Mouse (Mus musculus) CH12.LX (cell line): ENCODE measurements around the gene Trim59. TPM values are rescaled to one million over a fixed set of nuclear protein-coding genes. Genes with fewer than 3 reads are reported as not detected.

ENCODE experiments used
- DNase-seq: peaks from one replicate; pipeline ENCODE4 v3.0.0-alpha.2; 2013; ENCODE audit errors: extremely low read depth
- H3K27ac ChIP-seq: 2 replicates; pipeline ENCODE4 v1.5.1; 2012; ENCODE audit warnings: low read depth, mild to moderate bottlenecking, control low read depth, moderate library complexity; ENCODE audit not compliant: insufficient read depth
- H3K27me3 ChIP-seq: replicated peaks from 2 replicates; pipeline ENCODE3; 2012; ENCODE audit warnings: inconsistent platforms
- H3K36me3 ChIP-seq, 2 experiments: replicated peaks in 1 of 2; 2 replicates each; pipeline versions ENCODE3 to v1.6.1; 2012; ENCODE audit warnings: inconsistent platforms in 1 of 2, low read length in 1 of 2, mild to moderate bottlenecking in 1 of 2, mixed read lengths in 1 of 2, moderate library complexity in 1 of 2; ENCODE audit not compliant: control insufficient read depth in 1 of 2, insufficient read depth in 1 of 2
- H3K4me1 ChIP-seq, 2 experiments: 2 replicates each; pipeline ENCODE4 v1.6.1; 2012; ENCODE audit warnings: inconsistent platforms in 1 of 2, moderate library complexity in 1 of 2; ENCODE audit not compliant: insufficient read depth in 2 of 2, control insufficient read depth in 1 of 2
- H3K4me2 ChIP-seq: 2 replicates; pipeline ENCODE4 v1.6.1; 2012; ENCODE audit warnings: low read depth, mild to moderate bottlenecking, control low read depth; ENCODE audit not compliant: poor library complexity, insufficient read depth, severe bottlenecking
- H3K4me3 ChIP-seq, 3 experiments: fragments of 150-350 bp in 1 of 3; sonication (generic) in 1 of 3; replicated peaks in 1 of 3; 2 replicates each; pipeline versions ENCODE3 to v1.5.1; 2011 to 2012; ENCODE audit warnings: low read depth in 2 of 3, low read length in 2 of 3, mild to moderate bottlenecking in 2 of 3, moderate library complexity in 2 of 3, control low read depth in 1 of 3, improper control_type of control experiment in 1 of 3, inconsistent platforms in 1 of 3, mixed read lengths in 1 of 3; ENCODE audit not compliant: poor library complexity in 1 of 3
- H3K79me2 ChIP-seq: replicated peaks from 2 replicates; pipeline ENCODE4 v1.6.1; 2012; ENCODE audit warnings: mild to moderate bottlenecking, moderate library complexity; ENCODE audit not compliant: control insufficient read depth, poor library complexity, insufficient read depth, severe bottlenecking; ENCODE audit errors: extremely low read depth
- H3K9ac ChIP-seq: 2 replicates; pipeline ENCODE4 v1.6.1; 2012; ENCODE audit warnings: low read depth, mild to moderate bottlenecking, control low read depth, moderate library complexity; ENCODE audit not compliant: insufficient read depth
- H3K9me3 ChIP-seq: replicated peaks from 2 replicates; pipeline ENCODE3; 2012; ENCODE audit warnings: low read length, inconsistent platforms, mixed read lengths
- CHD1 ChIP-seq: IDR thresholded peaks from 2 replicates; pipeline ENCODE4 v1.6.1; 2012; ENCODE audit warnings: low read depth, low read length, improper control_type of control experiment, inconsistent platforms
- CTCF ChIP-seq, 2 experiments: IDR thresholded peaks in 1 of 2; conservative IDR thresholded peaks in 1 of 2; 2 replicates each; pipeline ENCODE4 v1.5.1; 2011 to 2012; ENCODE audit warnings: low read depth in 2 of 2, low read length in 2 of 2, improper control_type of control experiment in 1 of 2, inconsistent platforms in 1 of 2, mild to moderate bottlenecking in 1 of 2, moderate library complexity in 1 of 2
- IRF4 ChIP-seq: IDR thresholded peaks from 2 replicates; pipeline ENCODE4 v1.6.1; 2014; ENCODE audit warnings: low read depth, mild to moderate bottlenecking, inconsistent platforms, low read length, improper control_type of control experiment
- JUND ChIP-seq: conservative IDR thresholded peaks from 2 replicates; pipeline ENCODE4 v1.6.1; 2011; ENCODE audit warnings: low read depth, low read length, improper control_type of control experiment
- MAX ChIP-seq: IDR thresholded peaks from 2 replicates; pipeline ENCODE4 v1.6.1; 2011; ENCODE audit warnings: low read length, improper control_type of control experiment
- MXI1 ChIP-seq: IDR thresholded peaks from 2 replicates; pipeline ENCODE4 v1.6.1; 2011; ENCODE audit warnings: mild to moderate bottlenecking, low read depth, low read length, improper control_type of control experiment
- NELFE ChIP-seq: IDR thresholded peaks from 2 replicates; pipeline ENCODE4 v1.6.1; 2011; ENCODE audit warnings: low read depth, low read length, improper control_type of control experiment
- PAX5 ChIP-seq: IDR thresholded peaks from 2 replicates; pipeline ENCODE4 v1.6.1; 2012; ENCODE audit warnings: low read length, inconsistent platforms, mixed read lengths
- POLR2A ChIP-seq: IDR thresholded peaks from 2 replicates; pipeline ENCODE4 v1.6.1; 2011; ENCODE audit warnings: low read depth, mild to moderate bottlenecking, improper control_type of control experiment, low read length
- POLR2AphosphoS2 ChIP-seq: IDR thresholded peaks from 2 replicates; pipeline ENCODE4 v1.6.1; 2011; ENCODE audit warnings: low read depth, low read length, improper control_type of control experiment
- UBTF ChIP-seq: IDR thresholded peaks from 2 replicates; pipeline ENCODE4 v1.6.1; 2012; ENCODE audit warnings: low read depth, mild to moderate bottlenecking, inconsistent platforms, low read length, improper control_type of control experiment, moderate library complexity
- USF2 ChIP-seq: conservative IDR thresholded peaks from 2 replicates; pipeline ENCODE4 v1.6.1; 2011; ENCODE audit warnings: low read depth, low read length, improper control_type of control experiment
- ZC3H11A ChIP-seq: IDR thresholded peaks from 2 replicates; pipeline ENCODE4 v1.6.1; 2012; ENCODE audit warnings: low read depth, mild to moderate bottlenecking, inconsistent platforms, low read length, improper control_type of control experiment
- ZNF384 ChIP-seq: IDR thresholded peaks from 2 replicates; pipeline ENCODE4 v1.6.1; 2012; ENCODE audit warnings: low read depth, low read length, improper control_type of control experiment, inconsistent platforms
- dilution Hi-C: fragments of 300-500 bp; cut with MboI; formaldehyde crosslinking; loops from 2 replicates; pipeline ENCODE4 v1.14.3; 2020; ENCODE audit warnings: low sequenced_read_pairs; ENCODE audit not compliant: extremely low pct_unique_long_range_greater_than_20kb, extremely low pct_ligation_motif_present
- in situ Hi-C: fragments of 300-500 bp; cut with MboI; formaldehyde crosslinking; loops from 3 replicates; pipeline ENCODE4 v1.14.3; 2019; ENCODE audit warnings: low sequenced_read_pairs, low pct_ligation_motif_present, low pct_unique_long_range_greater_than_20kb, mixed read lengths
- polyA plus RNA-seq: library from polyadenylated mRNA; unstranded; fragments of >175 nt; gene quantifications from 2 replicates; pipeline ENCODE4 v1.2.1, GENCODE M21; 2012; ENCODE audit warnings: low read depth; ENCODE audit not compliant: insufficient read length
- total RNA-seq, 2 experiments: library from RNA; depleted of rRNA; stranded (reverse); fragments of 300-350 nt in 1 of 2; fragments of >200 nt in 1 of 2; gene quantifications; 2 replicates each; pipeline ENCODE4 v1.2.3; 2012 to 2014

The Trim59 gene
- total and polyA plus RNA-seq, 3 experiments, result 7.4 to 42.9 (median 29.1) TPM

- in situ Hi-C loops, result no loop called here
- DNase-seq, result no peak
- dilution Hi-C loops, result no loop called here
- peaks cover 49% of the 10 kb centered on the region for H3K79me2 ChIP-seq
- peak overlapping the region; percentile 50; the same call in 1 of the 2 replicates for H3K4me2 ChIP-seq
- no peaks in the 10 kb centered on the region for H3K9me3 ChIP-seq
- peaks cover 9 to 29% of the 10 kb centered on the region in 2 experiments for H3K36me3 ChIP-seq
- H3K4me3 ChIP-seq, result peak overlapping the region in 1 of 3 experiments; percentile 57
- no peaks in the 10 kb centered on the region for H3K27me3 ChIP-seq
- peaks cover 0 to 44% of the 10 kb centered on the region in 2 experiments; a peak in 2 of 4 replicates for H3K4me1 ChIP-seq
- H3K9ac ChIP-seq, result no peak overlapping the region; the same call in 1 of the 2 replicates
- TF ChIP-seq CTCF (conservative IDR thresholded peaks at IDR 0.05 in 1 of 2, IDR thresholded peaks at IDR 0.05 in 1 of 2; ENCODE audit: low read depth in 2 of 2, low read length in 2 of 2), result no peak
- TF ChIP-seq PAX5, result no peak
- TF ChIP-seq, all 38 proteins: peak for 0
- H3K27ac ChIP-seq, result no peak overlapping the region
Measured at GRCm38 (mm10) chr3:69008873-69009272, 35.7 kb downstream of the Trim59 start.

- Histone ChIP-seq H3K4me2 (peak overlapping the region; percentile 88), H3K27ac (peak overlapping the region; percentile 78), H3K9ac (peak overlapping the region; percentile 80), H3K27me3 (no peaks in the 10 kb centered on the region), H3K9me3 (peaks cover 2% of the 10 kb centered on the region), H3K79me2 (peaks cover 39% of the 10 kb centered on the region), H3K4me1 (peaks cover 0 to 22% of the 10 kb centered on the region in 2 experiments; a peak in 1 of 4 replicates), H3K4me3 (peak overlapping the region; percentile 57 to 97 (median 89)), H3K36me3 (peaks cover 2 to 20% of the 10 kb centered on the region in 2 experiments)
- dilution Hi-C loops, result no loop called here
- no peak for DNase-seq
- in situ Hi-C loops, result no loop called here
- no peak for TF ChIP-seq CTCF (conservative IDR thresholded peaks at IDR 0.05 in 1 of 2, IDR thresholded peaks at IDR 0.05 in 1 of 2; ENCODE audit: low read depth in 2 of 2, low read length in 2 of 2)
- TF ChIP-seq ZC3H11A, result no peak
- TF ChIP-seq CHD1, result 0 out of 2 replicates have a peak, but pooled peaks have one; percentile 37
- no peak for TF ChIP-seq JUND
- TF ChIP-seq MXI1, result peak; percentile 77; the same call in 1 of the 2 replicates
- TF ChIP-seq ZNF384, result no peak
- peak; percentile 28; the same call in 1 of the 2 replicates for TF ChIP-seq MAX
- TF ChIP-seq IRF4, result 0 out of 2 replicates have a peak, but pooled peaks have one; percentile 12
- TF ChIP-seq NELFE, result no peak
Measured at GRCm38 (mm10) chr3:69006246-69006760, 38.3 kb downstream of the Trim59 start.

- peaks cover 2 to 20% of the 10 kb centered on the region in 2 experiments for H3K36me3 ChIP-seq
- peak overlapping the region; percentile 78 for H3K27ac ChIP-seq
- no peak for DNase-seq
- H3K27me3 ChIP-seq, result no peaks in the 10 kb centered on the region
- peaks cover 0 to 16% of the 10 kb centered on the region in 2 experiments; a peak in 1 of 4 replicates for H3K4me1 ChIP-seq
- no peak for TF ChIP-seq USF2
- TF ChIP-seq POLR2AphosphoS2, result no peak
- TF ChIP-seq POLR2A, result 0 out of 2 replicates have a peak, but pooled peaks have one; percentile 1
- TF ChIP-seq UBTF, result peak; percentile 23
- peak overlapping the region; percentile 57 to 97 (median 89) for H3K4me3 ChIP-seq
- peaks cover 39% of the 10 kb centered on the region for H3K79me2 ChIP-seq
- in situ Hi-C loops (no loop called here), dilution Hi-C loops (no loop called here)
- peak overlapping the region; percentile 88; the same call in 1 of the 2 replicates for H3K4me2 ChIP-seq
- H3K9me3 ChIP-seq, result peaks cover 2% of the 10 kb centered on the region
- peak overlapping the region; percentile 80 for H3K9ac ChIP-seq
Measured at GRCm38 (mm10) chr3:69005338-69006245, 39.0 kb downstream of the Trim59 start.
